Mouse (Mus musculus) mature B cell (primary cell): ENCODE results near the gene Dolpp1.

Experiments
- in situ Hi-C: fragments of 300-500 bp; cut with MboI; formaldehyde crosslinking; loops from 2 replicates; pipeline ENCODE4 v1.14.3; 2019

Gene Dolpp1

DNA sequence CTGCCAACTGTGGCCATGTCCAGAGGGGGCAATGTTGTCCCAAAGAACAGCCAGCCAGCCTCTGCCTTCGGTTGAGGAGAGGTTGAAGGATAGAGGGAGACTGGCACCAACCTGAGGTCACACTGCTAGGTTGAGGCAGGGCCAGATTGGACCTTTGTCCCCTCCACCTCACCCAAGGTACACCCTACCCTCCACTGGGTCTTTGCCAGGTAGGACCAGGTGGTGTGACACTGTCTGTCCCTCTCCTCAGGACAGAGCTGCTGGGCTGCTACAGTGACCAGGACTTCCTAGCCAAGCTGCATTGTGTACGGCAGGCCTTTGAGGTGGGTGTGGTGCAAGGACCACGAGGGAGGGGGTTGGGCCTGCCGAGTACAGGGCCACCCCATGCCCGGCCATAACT, 14.3 kb upstream of the Dolpp1 start:
- in situ Hi-C loops: no loop called here

DNA sequence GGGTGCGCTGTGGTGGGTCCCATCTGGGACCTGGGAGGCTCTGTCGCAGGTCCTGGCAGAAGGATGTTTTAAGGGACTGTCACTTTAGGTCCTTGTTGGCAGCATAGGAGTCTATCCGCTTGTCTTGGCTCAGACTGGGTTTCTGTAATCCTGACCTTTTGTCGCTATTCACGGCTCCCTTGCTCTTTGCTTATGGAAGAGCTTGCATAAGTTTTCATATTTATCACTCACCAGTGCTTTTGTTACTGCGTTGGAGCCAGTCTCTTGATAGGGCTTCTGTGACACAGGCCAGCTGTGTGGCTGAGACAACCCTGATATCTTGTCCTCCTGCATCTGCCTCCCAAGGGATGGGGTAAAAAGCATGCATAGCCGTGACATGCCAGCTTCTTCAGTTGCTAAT, 12.7 kb upstream of the Dolpp1 start:
- in situ Hi-C loops: no loop called here

DNA sequence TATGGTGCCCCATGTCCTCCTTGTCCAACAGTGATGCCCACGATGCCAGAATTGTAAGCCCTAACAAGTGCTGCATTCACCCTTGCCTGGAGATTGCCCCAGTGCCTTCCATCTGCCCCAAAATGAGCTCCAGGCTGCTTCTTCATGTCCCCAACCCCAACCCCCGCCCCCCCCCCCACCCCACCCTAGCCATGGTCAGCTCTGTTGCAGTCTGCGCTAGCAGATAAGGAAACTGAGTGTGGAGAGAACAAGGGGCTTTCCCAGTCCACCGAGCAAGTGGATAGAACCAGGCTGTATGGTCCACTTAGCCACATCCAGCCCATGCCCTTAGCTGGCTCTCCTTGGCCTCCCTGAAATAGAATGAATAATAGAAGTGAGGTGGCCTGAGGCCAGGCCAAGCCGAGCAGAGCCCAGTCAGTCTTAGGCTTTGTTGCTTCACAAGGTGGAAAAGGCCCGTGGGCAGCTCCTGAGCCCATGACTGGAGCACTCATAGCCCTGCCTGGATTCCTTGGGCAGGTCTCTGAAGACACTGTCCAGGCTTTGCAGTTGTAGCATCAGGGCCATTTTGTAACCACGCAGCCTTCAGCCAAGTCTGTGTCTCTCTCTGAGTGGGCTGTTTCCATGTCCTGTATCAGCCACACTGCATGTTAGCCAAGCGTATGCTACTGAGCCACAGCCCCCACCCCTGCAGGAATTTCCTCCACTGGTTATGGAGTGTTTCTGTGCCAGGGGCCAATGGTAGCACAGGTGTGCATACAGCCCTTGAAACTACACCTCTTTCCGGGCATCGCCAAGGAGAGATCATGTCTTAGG, 11.3 kb upstream of the Dolpp1 start:
- in situ Hi-C loops: no loop called here

DNA sequence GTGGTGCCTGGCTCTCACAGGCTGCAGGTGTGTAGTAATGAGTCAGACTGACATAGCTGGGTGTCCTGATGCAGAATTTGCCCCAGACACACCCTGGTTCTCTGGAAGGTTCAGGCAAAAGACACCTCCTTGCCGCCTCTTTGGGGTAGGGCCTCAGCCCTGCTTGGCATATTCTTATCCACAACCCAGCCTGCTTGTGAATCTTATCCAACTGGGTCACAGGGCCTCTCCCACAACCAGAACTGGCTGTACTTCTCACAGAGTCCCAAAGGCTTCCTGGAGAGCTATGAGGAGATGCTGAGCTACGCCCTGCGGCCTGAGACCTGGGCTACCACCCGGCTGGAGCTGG, 10.7 kb upstream of the Dolpp1 start:
- in situ Hi-C loops: no loop called here

DNA sequence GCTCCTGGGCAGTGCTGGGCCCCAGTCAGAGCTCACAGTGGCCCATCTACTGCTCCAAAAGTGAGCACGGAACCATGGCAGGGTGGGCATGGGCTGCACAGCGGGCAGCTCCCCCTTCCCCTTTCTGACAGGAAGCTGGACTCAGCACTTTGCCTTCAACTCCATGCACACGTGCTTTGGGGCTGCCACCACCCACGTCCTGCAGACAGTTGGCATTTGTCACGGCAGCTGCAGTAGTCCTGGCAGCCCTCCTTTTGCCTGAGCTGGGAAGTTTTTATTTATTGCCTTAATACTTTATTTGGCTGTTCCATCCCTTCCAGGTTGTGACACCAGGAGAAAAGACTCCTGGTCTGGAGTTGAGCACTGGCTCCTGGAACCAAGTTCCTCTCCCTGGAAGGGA, 7.2 kb upstream of the Dolpp1 start:
- in situ Hi-C loops: no loop called here

GRCm38 (mm10) chr2:30385591-30385990, 6.5 kb upstream of the Dolpp1 start:
- in situ Hi-C loops: no loop called here

DNA sequence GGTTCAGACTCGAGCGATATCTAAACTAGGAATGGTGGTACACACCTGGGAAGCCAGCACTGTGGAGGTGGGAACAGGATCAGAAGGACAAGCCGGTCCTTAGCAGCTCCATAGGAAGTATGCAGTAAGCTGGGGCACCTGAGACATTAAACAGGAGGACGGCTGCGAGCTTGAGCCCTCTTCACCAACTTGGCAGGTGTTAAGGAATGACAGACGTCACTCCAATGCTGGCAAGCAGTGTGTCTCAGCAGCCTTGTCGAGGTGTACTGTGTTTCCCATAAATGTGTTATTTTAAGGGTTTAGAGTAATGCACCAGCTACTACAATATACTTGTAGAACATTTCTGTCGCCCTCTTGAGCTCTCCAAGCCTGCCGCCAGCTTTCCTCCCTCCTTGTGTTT, 5.1 kb upstream of the Dolpp1 start:
- in situ Hi-C loops: no loop called here

- in situ Hi-C loops: no loop called here
Observed at GRCm38 (mm10) chr2:30389000-30389399, 3.1 kb upstream of the Dolpp1 start.

- in situ Hi-C loops: no loop called here
Observed at GRCm38 (mm10) chr2:30392577-30393369, 719 bp downstream of the Dolpp1 start.

DNA sequence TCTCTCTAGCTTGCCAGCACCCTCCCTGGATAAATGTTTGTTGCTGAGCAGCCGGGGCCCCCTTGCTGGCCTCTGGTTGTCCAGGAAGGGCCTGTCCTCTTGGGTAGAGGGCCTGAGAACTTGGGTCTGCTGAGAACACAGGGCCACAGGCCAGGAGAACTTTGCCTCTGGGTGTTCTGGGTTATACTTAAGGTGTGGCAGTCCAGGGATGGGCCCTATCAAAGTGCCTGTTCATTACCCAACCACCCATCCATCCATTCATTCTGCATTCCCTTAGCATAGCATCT, 1.3 kb downstream of the Dolpp1 start:
- in situ Hi-C loops: no loop called here

DNA sequence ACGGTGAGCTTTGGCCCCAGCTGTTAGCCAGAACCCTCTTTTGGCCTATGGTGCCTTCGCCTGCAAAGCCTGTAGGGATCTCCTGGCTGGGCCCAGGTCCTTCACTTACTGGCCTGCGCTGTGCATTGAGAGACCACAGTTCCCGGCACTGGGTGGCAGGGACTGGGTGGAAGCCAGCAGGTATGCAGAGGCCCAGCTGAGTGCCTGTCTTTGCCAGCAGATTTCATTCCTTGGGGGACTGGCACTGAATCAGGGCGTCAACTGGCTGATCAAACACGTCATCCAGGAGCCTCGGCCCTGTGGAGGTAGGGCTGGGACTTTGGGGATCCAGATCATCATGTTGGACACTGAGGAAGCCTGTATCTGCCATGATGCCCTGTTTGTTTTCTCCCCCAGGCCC, 3.7 kb downstream of the Dolpp1 start:
- in situ Hi-C loops: no loop called here

DNA sequence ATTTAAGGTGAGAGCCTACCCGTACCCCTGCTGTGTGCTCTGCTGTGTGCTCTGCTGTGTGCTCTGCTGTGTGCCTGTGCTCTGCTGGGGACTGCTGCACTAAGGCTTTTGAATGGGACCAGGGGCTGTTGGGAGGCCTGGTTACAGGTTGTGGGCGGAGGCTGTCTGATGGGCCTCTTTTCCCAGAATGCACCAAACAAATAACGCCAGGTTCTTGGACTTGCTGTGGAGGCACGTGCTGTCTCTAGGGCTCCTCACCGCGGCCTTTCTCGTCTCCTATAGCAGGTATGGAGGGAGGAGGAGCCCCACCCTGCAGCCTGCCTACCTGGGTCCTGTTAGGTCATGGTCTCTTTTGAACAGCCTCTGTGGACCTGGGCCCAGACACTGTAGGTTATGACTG, 4.2 kb downstream of the Dolpp1 start:
- in situ Hi-C loops: no loop called here

DNA sequence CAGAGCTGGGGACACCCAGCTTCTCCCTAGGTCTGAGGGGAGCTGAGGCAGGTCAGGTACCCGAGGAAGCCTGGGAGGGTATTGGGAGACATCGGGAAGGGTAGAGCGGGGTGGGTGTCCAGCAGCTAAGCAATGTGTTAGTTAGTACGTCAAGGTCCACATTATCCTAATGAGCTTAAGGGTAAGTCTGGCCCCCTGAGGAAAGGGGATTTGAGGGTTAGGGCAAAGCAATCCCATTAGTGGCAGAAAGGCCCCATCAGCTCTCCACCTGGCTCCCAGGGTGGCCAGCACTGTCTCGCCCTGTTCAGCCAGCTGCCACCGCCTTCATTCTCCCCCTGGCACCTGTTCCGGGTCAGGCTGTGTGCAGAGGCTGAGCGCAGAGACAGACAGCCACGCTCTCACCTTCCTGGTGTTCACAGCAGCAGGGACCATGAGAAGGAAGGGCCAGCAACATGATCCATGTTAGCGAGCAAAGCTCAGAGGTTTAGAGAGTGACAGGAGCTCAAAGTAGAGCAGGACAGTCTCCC, 6.0 kb downstream of the Dolpp1 start:
- in situ Hi-C loops: no loop called here

DNA sequence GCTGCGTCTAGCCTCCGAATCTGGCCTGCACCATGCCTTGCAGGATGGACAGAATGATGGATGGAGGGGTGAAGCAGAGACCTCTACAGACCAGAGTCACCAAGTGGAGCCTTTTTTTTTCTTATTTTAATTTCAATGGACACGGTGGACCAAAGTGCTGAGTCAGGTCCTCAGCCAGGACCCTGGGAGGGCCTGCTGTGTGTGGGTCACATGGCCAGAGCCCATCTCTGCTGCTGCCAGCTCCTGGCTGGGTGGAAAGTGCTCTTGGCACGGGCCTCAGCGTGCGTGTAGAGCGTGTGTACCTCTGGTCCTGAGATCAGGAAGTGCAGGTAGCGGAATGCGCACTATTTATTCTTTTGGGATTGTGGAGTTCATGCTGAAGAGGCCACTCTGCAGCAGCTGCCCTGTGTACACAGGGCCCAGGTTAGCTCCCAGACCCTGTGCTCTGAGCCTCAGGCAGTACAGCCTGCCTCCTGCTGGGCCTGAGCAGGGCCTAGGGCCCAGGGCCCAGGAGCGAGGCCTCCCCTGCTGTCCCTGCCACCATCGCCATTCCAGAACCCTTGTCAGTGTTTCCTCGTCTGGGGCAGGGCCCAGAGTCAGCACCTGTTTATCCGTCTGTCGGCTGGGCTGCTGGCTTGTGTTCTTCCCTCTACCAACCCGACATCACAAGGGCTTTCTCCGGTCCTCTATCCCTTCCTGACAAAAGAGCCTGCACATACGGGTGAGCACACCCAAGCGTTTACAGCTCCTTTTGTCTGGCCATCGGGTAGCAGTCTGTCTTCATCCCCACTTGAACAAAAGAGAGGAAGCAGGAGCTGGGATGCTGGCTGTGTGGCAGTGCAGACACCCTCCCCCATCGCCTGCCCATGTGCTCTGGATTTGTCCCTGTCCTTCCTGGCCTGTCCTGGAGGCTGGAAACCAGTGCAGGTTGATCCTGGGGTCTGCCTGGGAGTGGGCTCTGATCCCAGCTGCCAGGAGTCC, 7.4 kb downstream of the Dolpp1 start:
- in situ Hi-C loops: no loop called here

GRCm38 (mm10) chr2:30401581-30401980, 9.5 kb downstream of the Dolpp1 start:
- in situ Hi-C loops: no loop called here

- in situ Hi-C loops: no loop called here
Observed at GRCm38 (mm10) chr2:30402351-30402826, 10.3 kb downstream of the Dolpp1 start.

DNA sequence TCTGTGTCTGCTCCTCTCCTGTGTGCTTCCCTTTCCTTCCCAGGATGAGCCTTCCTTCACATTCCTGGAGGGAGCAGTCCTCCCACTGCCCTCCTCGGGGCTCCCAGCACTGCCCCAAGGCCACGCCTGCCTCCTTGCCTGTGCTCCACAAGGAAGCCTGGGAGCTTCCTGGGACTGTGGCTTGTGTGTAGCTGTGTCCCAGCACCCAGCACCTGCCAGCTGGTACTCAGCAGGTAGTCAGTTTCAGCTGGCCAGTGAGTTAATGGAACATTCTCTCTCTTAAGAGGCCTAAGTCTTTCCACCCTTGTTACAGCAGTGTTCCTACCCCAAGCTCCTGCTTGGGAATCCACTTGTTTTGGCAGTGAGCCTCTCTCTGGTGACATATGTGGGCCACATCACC, 10.8 kb downstream of the Dolpp1 start:
- in situ Hi-C loops: no loop called here

- in situ Hi-C loops: no loop called here
Observed at GRCm38 (mm10) chr2:30403870-30404269, 11.8 kb downstream of the Dolpp1 start.

- in situ Hi-C loops: no loop called here
Observed at GRCm38 (mm10) chr2:30407221-30407620, 15.2 kb downstream of the Dolpp1 start.

DNA sequence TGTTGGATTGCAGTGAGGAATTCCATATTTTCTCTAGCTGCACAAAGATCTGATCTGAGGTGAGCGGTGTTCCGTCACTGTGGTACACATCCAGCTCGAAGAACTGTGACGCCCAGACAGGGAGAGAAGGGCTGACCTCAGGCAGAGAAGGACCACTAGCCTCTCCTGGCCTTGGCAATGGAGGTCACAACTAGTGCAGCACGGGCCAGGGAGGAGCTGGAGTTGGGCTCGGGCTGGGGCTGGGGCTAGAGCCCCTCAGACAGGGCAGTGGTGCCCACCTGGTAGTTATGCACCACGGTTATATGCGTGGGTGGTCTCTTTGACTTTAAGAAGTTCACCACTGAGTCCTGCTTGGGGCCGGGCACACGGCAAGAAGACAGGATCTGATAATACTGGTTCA, 15.7 kb downstream of the Dolpp1 start:
- in situ Hi-C loops: no loop called here

- in situ Hi-C loops: no loop called here
Observed at GRCm38 (mm10) chr2:30408452-30409100, 16.5 kb downstream of the Dolpp1 start.
